Mouse (Mus musculus) limb, embryonic 13.5 days (tissue): ENCODE data around the gene St3gal3. TPM values are rescaled to one million over a fixed set of nuclear protein-coding genes. Genes with fewer than 3 reads are reported as not detected.

Experiments
- ATAC-seq: fragments of 200-750 bp; cut with Nextera tagmentation; 2 replicates; pipeline ENCODE4 v1.8.0; 2017; ENCODE audit warnings: low read depth, moderate number of reproducible peaks, moderate TSS enrichment; ENCODE audit not compliant: low FRiP score
- H3K27ac ChIP-seq: fragments of 300-500 bp; sonication (generic); 2 replicates; pipeline ENCODE4 v1.5.1; 2015; ENCODE audit warnings: inconsistent platforms, mild to moderate bottlenecking, moderate library complexity
- H3K27me3 ChIP-seq: fragments of 300-500 bp; sonication (generic); 2 replicates; pipeline ENCODE4 v1.6.1; 2015; ENCODE audit warnings: mild to moderate bottlenecking, inconsistent platforms
- H3K36me3 ChIP-seq: fragments of 300-500 bp; sonication (generic); 2 replicates; pipeline ENCODE4 v1.6.1; 2015; ENCODE audit warnings: inconsistent platforms, mild to moderate bottlenecking, moderate library complexity
- H3K4me1 ChIP-seq: fragments of 300-500 bp; sonication (generic); 2 replicates; pipeline ENCODE4 v1.6.1; 2015; ENCODE audit warnings: inconsistent platforms
- H3K4me2 ChIP-seq: fragments of 300-500 bp; sonication (generic); replicated peaks from 2 replicates; pipeline ENCODE4 v1.6.1; 2015; ENCODE audit warnings: inconsistent platforms, mild to moderate bottlenecking, moderate library complexity
- H3K4me3 ChIP-seq: fragments of 300-500 bp; sonication (generic); 2 replicates; pipeline ENCODE4 v1.5.1; 2015; ENCODE audit warnings: moderate library complexity, mild to moderate bottlenecking, inconsistent platforms
- H3K9ac ChIP-seq: fragments of 300-500 bp; sonication (generic); 2 replicates; pipeline ENCODE4 v1.6.1; 2015; ENCODE audit warnings: mild to moderate bottlenecking, inconsistent platforms
- H3K9me3 ChIP-seq: fragments of 300-500 bp; sonication (generic); 2 replicates; pipeline ENCODE4 v1.6.1; 2016; ENCODE audit warnings: inconsistent platforms
- WGBS: fragments of 180-500 bp; shearing (Covaris S2); methylation state at CpG from one replicate; pipeline ENCODE4 v1.1.7; 2015; 5-methylcytosine and 5-hydroxymethylcytosine counted together
- polyA plus RNA-seq: library from polyadenylated mRNA; unstranded; fragments of >200 nt; fragmentation: Nextera tagmentation; extraction: Ambion mirVana; gene quantifications from 2 replicates; pipeline ENCODE4 v1.2.1, GENCODE M21; 2015

The St3gal3 gene
- polyA plus RNA-seq, 1 experiment from 2014 or later = 9.8 TPM

GRCm38 (mm10) chr4:118150804-118151203 is 16.1 kb upstream of the St3gal3 start:
- WGBS = 90% methylated on average over 7 of the region's 7 CpGs
- Histone ChIP-seq H3K4me2 (no peak overlapping the region), H3K36me3 (peaks cover 98% of the 10 kb centered on the region), H3K4me3 (no peak overlapping the region), H3K9me3 (no peaks in the 10 kb centered on the region), H3K9ac (no peak overlapping the region), H3K27ac (no peak overlapping the region), H3K4me1 (no peaks in the 10 kb centered on the region), H3K27me3 (no peaks in the 10 kb centered on the region)
- ATAC-seq = no peak

DNA sequence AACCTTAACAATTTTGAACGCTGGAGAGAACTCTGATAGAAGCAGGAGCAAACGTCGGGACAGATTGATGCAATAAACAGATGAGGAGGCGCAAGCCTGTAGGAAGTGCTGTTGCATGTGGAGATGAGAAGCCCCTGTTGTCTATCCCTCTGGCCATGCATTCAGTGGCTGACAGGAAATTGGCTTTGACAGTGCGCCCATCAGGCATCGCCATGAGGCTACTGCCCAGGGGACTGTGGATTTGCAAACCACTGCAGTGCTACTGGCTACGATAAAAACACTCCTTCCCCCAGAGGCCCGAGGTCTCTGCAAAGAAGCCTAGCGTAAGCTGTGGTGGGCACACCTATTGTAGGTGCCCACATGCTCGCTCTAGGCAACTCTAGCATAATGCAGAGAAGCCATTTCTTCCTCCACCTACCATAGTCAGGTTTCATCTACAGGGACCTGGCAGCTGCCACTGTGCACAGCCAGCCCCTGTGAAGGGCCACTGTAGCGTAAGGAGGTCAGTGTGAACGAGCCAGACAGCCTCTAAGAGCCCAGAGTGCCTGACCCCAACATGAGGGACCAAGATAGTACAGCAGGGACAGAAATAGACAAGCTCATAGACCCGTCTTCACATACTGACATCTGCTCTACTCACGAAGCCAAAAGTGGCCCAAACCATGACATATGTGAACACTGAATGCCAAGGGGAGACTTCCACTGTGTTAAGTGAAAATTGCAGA is 15.4 kb upstream of the St3gal3 start:
- H3K36me3 ChIP-seq = peaks cover 98% of the 10 kb centered on the region
- H3K4me2 ChIP-seq = no peak overlapping the region
- no peaks in the 10 kb centered on the region for H3K4me1 ChIP-seq
- WGBS = 85% methylated on average over 14 of the region's 14 CpGs
- H3K4me3 ChIP-seq = no peak overlapping the region
- ATAC-seq = no peak
- H3K9ac ChIP-seq = no peak overlapping the region
- H3K27ac ChIP-seq = no peak overlapping the region
- H3K27me3 ChIP-seq = no peaks in the 10 kb centered on the region
- no peaks in the 10 kb centered on the region for H3K9me3 ChIP-seq

DNA sequence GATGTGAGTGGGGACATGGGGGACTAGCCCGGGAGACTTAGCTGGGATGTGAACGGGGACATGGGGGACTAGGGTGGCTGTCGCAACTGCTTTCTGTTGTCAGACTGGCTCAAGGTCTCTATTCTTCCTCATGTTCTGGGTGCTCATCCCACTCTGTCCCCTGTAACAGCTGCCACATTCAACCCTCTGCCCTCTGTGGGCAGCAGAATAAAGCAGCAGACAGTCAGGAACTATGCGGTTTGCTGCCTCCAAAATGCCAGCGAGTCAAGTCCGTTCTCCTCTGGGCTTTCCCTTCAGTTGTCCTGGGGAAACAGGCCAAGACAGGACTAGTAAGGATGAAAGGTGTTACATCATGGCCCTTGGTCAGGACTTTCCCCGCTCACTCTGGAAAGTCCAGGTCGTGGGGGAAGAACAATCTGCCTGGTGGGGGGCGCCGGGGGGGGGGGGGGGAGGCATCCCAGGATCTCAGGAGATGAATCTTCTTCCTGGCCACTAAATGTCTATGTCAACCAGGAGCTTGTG is 14.4 kb upstream of the St3gal3 start:
- WGBS = 86% methylated on average over 10 of the region's 10 CpGs
- peaks cover 98% of the 10 kb centered on the region for H3K36me3 ChIP-seq
- no peak for ATAC-seq

GRCm38 (mm10) chr4:118148317-118148687 is 13.6 kb upstream of the St3gal3 start:
- WGBS = 55% methylated on average over 10 of the region's 10 CpGs
- peaks cover 98% of the 10 kb centered on the region for H3K36me3 ChIP-seq
- no peak overlapping the region for H3K4me3 ChIP-seq
- no peaks in the 10 kb centered on the region for H3K9me3 ChIP-seq
- H3K4me1 ChIP-seq = no peaks in the 10 kb centered on the region
- H3K4me2 ChIP-seq = no peak overlapping the region
- no peaks in the 10 kb centered on the region for H3K27me3 ChIP-seq
- ATAC-seq = no peak
- H3K27ac ChIP-seq = no peak overlapping the region
- H3K9ac ChIP-seq = no peak overlapping the region

More for the DNA sequence above, 14.4 kb upstream of the St3gal3 start:
- H3K9me3 ChIP-seq = no peaks in the 10 kb centered on the region
- no peaks in the 10 kb centered on the region for H3K27me3 ChIP-seq
- H3K27ac ChIP-seq = no peak overlapping the region
- H3K4me2 ChIP-seq = no peak overlapping the region
- H3K4me1 ChIP-seq = no peaks in the 10 kb centered on the region
- H3K4me3 ChIP-seq = no peak overlapping the region
- no peak overlapping the region for H3K9ac ChIP-seq

DNA sequence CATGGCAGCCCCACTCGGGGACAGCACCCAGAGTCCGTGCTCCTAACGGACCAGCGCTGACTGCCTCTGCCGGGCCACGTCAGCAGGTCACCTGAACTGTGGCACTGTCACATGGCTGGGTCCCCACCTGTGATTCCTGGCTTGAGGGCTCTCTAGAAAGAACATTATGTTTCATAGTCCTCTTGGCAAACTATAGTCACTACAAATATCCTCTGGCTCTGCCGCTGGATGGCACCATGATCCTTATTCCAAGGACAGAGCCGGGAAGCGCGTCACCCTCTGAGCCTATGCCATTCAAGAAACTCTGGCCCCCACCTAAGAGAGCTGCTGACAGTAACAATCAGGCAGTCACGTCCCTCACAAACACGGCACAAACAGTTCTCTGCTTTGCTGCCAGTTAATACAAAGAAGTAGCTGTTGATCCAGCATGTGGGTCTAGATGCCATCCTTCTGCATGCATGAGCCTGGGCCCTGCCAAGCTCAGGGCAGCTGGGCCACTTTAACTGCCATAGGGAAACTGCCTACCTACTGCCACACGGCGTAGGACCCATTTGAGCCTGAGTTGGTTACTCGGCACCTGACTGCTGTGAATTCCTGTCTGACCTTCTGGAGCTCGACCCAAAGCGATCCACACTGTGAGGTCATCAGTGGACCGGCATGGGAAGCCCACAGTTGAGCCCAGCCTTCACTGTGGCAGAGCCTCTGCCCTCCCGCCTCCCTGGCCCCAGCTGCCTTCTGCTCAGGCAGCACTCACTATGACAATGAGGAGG is 13.0 kb upstream of the St3gal3 start:
- Histone ChIP-seq H3K27me3 (no peaks in the 10 kb centered on the region), H3K9me3 (no peaks in the 10 kb centered on the region), H3K4me1 (no peaks in the 10 kb centered on the region), H3K4me2 (no peak overlapping the region), H3K9ac (no peak overlapping the region), H3K36me3 (peaks cover 98% of the 10 kb centered on the region), H3K4me3 (no peak overlapping the region), H3K27ac (no peak overlapping the region)
- no peak for ATAC-seq
- 91% methylated on average over 19 of the region's 19 CpGs for WGBS

- Histone ChIP-seq H3K9me3 (no peaks in the 10 kb centered on the region), H3K27me3 (no peaks in the 10 kb centered on the region), H3K36me3 (peaks cover 98% of the 10 kb centered on the region), H3K4me1 (no peaks in the 10 kb centered on the region), H3K27ac (no peak overlapping the region), H3K4me3 (no peak overlapping the region), H3K4me2 (no peak overlapping the region), H3K9ac (no peak overlapping the region)
- ATAC-seq = no peak
- WGBS = 84% methylated on average over 10 of the region's 10 CpGs
These were observed 12.4 kb upstream of the St3gal3 start for GRCm38 (mm10) chr4:118147090-118147489.

- WGBS = 75% methylated on average over 9 of the region's 9 CpGs
These were observed 9.6 kb upstream of the St3gal3 start for GRCm38 (mm10) chr4:118144324-118144723.

GRCm38 (mm10) chr4:118143679-118144078 is 9.0 kb upstream of the St3gal3 start:
- Histone ChIP-seq H3K4me2 (no peak overlapping the region), H3K36me3 (peaks cover 97% of the 10 kb centered on the region), H3K4me3 (no peak overlapping the region), H3K27me3 (no peaks in the 10 kb centered on the region), H3K9ac (no peak overlapping the region), H3K9me3 (no peaks in the 10 kb centered on the region), H3K4me1 (no peaks in the 10 kb centered on the region), H3K27ac (no peak overlapping the region)
- WGBS = 96% methylated on average over 7 of the region's 7 CpGs
- no peak for ATAC-seq

More at GRCm38 (mm10) chr4:118144324-118144723, 9.6 kb upstream of the St3gal3 start:
- Histone ChIP-seq H3K4me1 (no peaks in the 10 kb centered on the region), H3K9me3 (no peaks in the 10 kb centered on the region), H3K4me2 (no peak overlapping the region), H3K27ac (no peak overlapping the region), H3K4me3 (no peak overlapping the region), H3K36me3 (peaks cover 97% of the 10 kb centered on the region), H3K27me3 (no peaks in the 10 kb centered on the region), H3K9ac (no peak overlapping the region)
- no peak for ATAC-seq

GRCm38 (mm10) chr4:118141511-118141910 is 6.8 kb upstream of the St3gal3 start:
- WGBS = 90% methylated on average over 5 of the region's 5 CpGs
- no peak overlapping the region for H3K4me3 ChIP-seq
- no peak for ATAC-seq
- no peak overlapping the region for H3K27ac ChIP-seq
- H3K4me1 ChIP-seq = no peaks in the 10 kb centered on the region
- H3K9me3 ChIP-seq = no peaks in the 10 kb centered on the region
- no peak overlapping the region for H3K9ac ChIP-seq
- no peak overlapping the region for H3K4me2 ChIP-seq
- peaks cover 97% of the 10 kb centered on the region for H3K36me3 ChIP-seq
- no peaks in the 10 kb centered on the region for H3K27me3 ChIP-seq

DNA sequence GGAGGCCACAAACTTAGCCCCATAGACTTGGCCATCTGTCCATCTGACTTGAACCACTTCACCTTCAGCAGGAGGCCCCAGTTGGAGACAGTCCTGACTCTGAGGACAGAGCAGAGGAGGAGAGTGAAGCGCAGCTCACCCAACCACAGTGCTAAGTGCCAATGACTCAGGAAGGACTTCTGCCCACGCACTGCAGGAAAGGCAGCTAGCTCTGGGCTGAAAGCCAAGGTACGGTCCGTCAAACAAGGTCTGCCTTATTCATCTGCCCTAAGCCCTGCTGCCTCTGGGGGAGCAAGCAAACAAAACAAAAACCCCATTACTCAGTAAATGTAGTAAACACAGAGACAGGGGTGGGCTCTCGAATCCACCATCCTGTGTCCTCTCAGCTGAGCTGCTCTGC is 4.2 kb upstream of the St3gal3 start:
- peaks cover 78% of the 10 kb centered on the region for H3K36me3 ChIP-seq
- 81% methylated on average over 5 of the region's 5 CpGs for WGBS

GRCm38 (mm10) chr4:118137857-118138256 is 3.1 kb upstream of the St3gal3 start:
- Histone ChIP-seq H3K4me2 (no peak overlapping the region), H3K27me3 (no peaks in the 10 kb centered on the region), H3K27ac (no peak overlapping the region), H3K9me3 (no peaks in the 10 kb centered on the region), H3K4me3 (no peak overlapping the region), H3K4me1 (peaks cover 24% of the 10 kb centered on the region), H3K36me3 (peaks cover 67% of the 10 kb centered on the region), H3K9ac (no peak overlapping the region)
- 91% methylated on average over 16 of the region's 16 CpGs for WGBS
- no peak for ATAC-seq

More for the DNA sequence above, 4.2 kb upstream of the St3gal3 start:
- no peaks in the 10 kb centered on the region for H3K27me3 ChIP-seq
- H3K4me2 ChIP-seq = no peak overlapping the region
- H3K4me3 ChIP-seq = no peak overlapping the region
- no peaks in the 10 kb centered on the region for H3K9me3 ChIP-seq
- no peak overlapping the region for H3K27ac ChIP-seq
- H3K4me1 ChIP-seq = peaks cover 13% of the 10 kb centered on the region
- no peak overlapping the region for H3K9ac ChIP-seq
- ATAC-seq = no peak

DNA sequence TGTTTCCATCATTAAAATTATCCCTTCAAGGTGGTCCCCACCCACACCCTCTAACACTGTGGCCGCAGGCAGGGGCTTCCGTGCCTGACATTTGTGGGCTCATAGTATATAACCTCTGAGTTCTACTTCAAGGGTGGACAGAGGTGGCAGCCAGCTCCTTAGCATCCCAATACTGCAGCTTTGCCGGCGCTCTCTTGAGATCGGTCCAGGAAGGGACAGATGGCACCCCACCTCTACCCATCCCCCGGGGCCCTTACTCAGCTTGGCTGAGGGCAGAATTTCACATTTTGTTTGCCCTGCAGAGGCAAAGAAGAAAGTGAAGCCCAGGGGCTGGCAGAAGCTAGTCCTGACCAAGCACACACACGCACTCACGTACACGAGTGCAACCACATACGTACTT is 2.6 kb upstream of the St3gal3 start:
- Histone ChIP-seq H3K27ac (no peak overlapping the region), H3K27me3 (no peaks in the 10 kb centered on the region), H3K9me3 (no peaks in the 10 kb centered on the region), H3K4me2 (no peak overlapping the region), H3K36me3 (peaks cover 65% of the 10 kb centered on the region), H3K4me3 (no peak overlapping the region), H3K4me1 (peaks cover 27% of the 10 kb centered on the region), H3K9ac (no peak overlapping the region)
- ATAC-seq = no peak
- 88% methylated on average over 10 of the region's 10 CpGs for WGBS
